Mouse (Mus musculus): ENCODE results near the gene Gsap.
A peak's percentile ranks its signal among the peaks of the same experiment; 100 is the strongest.

Gene Gsap

DNA sequence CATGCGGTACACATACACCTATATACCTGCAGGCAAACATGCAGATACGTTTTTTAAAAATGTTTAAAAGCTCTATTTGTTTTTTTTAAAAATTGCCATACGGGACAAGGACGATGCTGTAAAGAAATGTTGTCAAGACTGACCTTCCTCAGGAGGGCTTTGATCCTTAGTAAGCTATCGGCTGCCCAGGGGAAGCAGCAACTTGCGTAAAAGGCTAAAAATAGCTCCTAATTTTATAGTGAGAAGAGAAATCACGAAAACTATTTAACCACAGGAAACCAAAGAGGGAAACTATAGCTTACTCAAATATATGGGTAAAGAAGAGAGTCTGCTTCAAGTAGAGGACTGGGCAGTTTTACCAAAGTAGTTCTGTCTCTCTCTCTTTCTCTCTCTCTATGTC is 74.7 kb downstream of the Gsap start:
- DNase-seq (ENCODE audit: low read depth, low spot score): no peak

DNA sequence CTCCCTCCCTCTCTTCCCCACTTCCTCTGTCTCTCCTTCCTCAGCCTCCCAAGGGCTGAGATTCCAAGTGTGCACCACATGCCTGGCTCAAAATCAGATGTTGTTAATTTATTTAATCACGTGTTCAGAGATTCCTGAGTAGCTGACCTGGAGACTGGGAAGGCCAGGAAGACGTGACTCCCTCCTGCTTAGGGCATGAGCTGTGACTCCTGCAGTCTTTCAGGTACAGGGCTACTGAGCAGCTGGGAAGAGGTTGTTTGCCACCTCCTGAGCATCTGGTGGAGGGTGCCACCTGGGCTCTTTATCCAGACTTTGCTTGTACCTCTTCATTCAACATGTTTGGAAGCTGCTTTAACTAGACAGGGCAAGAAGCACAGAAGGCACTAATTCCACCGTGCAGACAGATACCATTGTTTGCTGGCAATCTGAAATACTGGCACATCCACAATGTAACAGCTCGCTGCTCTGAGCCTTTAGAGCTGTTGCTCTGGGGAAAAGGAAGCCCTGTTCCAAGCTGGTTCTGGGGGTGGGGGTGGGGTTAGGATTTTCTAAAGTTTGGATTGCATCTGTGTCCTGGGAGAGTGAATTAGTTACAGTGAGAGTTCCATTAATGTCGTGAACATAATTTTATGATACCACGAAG is 75.3 kb downstream of the Gsap start:
- DNase-seq (ENCODE audit: low read depth, low spot score): no peak

DNA sequence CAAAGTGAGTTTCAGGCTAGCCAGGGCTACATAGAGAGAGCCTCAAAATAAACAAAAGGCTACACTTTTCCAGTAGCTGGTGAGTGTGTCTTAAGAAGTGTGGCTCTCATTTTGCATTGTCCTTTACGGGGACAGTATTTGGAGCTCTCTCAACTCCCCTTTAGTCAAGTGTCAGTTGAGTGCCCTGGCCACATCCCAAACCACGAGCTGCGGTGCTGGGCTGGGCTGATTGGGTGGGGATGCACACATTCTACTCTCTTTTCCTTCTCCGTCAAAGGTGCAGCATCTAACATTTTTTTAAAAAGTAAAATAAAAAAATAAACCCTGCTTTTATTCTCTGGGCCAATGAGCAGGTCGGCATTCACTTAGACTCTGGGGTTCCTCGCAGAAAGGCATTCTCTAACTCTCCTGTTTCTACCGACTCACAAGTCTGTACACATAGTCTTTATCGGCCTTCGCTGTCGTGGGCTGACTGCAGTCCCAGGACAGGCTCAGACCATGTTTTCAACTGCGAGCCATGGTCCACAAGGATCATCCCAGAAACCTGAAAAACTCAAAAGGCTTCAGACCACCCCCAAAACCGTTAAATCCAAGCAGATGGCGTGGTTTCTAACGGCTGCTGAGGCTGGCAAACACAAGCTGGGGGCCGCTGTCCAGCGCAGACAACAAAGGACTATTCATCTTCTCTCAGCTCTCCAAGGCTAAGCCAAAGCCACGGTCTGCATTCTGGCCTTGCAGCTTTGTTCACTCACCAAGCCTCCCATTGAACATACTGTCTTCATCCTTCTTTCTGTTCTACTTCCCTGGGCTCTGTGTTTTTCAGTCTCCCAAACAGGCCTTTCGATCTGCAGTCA is 77.4 kb downstream of the Gsap start:
- DNase-seq (ENCODE audit: low read depth, low spot score): no peak

DNA sequence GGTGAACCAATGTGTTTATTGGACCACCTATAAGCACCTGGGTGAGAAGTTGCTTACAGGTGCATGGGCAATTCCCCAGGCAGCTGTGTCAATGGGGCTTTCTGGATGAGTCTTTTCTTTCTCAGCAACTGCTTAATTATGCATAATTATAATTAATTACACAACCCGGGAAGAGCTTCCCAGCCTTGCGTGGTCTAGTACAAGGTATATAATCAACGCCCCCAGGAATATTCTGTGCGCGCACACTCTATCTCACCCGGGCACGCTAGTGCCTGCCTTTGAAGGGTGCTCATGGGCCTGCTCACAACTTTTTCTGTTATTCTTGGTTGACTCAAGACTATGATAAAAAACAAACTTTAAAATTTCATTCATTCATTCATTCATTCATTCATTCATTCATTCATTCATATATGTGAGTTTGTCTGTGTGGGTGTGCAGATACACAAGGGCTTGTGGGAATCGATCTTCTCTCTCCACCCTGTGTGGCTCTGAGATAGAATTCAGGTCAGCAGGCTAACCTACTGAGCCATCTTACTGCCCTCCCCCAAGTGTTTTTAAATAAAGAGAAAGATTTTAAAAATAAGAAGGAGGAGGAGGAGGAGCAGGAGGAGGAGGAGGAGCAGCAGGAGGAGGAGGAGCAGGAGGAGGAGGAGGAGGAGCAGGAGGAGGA is 78.4 kb downstream of the Gsap start:
- no peak for DNase-seq (ENCODE audit: low read depth, low spot score)

DNA sequence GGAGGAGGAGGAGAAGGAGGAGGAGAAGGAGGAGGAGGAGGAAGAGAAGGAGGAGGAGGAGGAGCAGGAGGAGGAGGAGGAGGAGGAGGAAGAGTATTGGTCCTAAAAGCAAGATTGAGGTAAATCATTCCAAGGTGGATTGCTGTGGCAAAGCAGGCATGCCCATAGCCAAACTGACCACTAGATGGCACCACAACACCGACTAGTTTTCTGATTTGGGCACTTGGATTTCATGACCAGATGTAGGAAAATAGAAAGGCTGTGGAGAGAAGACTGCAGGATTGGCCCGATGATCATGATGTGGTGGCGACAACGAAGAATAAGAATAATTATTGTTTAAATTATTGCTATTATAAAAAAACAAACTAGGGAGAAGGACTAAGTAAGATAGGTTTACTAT is 79.0 kb downstream of the Gsap start:
- DNase-seq (ENCODE audit: low read depth, low spot score): peak; percentile 85

DNA sequence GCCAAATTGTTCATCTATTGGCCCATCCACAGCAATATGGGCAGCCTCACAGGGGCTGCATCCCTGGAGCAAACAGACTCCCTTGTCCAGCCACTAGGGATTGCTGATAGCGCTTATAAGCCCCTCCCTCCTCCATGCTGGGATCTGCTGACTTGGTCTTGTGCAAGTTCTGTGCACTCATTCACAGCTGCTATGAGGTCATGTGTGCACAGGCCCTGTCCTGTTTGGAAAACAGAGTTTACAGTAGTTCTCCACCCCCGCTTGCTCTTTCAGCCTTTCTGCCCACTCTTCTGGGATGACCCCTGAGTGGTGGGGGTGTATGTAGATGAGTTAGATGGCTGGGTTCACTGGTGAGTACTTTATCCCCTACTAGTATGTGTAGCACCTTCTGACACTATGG is 81.0 kb downstream of the Gsap start:
- peak; percentile 6 for DNase-seq (ENCODE audit: low read depth, low spot score)

DNA sequence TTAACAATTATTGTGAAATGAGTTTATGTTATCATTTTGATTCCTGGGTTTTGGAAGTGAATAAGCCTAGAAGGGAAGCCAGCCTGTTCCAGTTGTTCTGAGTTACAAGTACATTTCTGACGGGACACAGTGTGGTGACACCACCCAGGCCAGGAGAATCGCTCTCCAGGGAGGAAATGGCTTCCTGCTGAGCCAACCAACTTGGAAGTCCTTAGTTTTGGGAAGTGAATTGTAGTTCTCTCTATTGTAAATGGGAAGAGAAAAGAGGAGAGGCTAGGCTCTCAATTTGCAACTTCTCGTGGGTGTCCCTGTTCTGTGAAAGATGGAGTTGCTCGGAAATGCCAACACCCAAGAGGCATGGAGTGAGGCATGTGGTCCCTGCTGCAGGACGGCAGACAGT is 83.4 kb downstream of the Gsap start:
- DNase-seq (ENCODE audit: low read depth, low spot score): no peak

DNA sequence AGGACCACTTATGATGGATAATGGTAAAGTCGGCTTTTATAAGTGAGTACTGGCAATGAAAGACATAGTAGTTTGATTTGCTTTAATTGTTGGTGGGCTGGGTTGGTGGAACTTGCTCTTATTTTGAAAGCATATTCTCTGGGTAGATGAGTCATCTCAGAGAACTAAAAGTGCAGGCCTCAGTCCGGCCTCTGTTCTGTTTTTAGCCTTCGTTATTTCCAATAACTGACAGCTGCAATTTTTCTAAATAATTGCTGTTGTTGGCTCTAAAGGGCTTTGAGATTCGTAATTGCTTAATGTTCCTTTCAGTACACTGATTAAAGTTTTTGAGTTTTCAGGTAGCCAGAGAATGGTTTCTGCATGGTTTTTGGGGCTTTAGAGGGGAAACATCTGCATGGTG is 84.7 kb downstream of the Gsap start:
- DNase-seq (ENCODE audit: low read depth, low spot score): no peak

DNA sequence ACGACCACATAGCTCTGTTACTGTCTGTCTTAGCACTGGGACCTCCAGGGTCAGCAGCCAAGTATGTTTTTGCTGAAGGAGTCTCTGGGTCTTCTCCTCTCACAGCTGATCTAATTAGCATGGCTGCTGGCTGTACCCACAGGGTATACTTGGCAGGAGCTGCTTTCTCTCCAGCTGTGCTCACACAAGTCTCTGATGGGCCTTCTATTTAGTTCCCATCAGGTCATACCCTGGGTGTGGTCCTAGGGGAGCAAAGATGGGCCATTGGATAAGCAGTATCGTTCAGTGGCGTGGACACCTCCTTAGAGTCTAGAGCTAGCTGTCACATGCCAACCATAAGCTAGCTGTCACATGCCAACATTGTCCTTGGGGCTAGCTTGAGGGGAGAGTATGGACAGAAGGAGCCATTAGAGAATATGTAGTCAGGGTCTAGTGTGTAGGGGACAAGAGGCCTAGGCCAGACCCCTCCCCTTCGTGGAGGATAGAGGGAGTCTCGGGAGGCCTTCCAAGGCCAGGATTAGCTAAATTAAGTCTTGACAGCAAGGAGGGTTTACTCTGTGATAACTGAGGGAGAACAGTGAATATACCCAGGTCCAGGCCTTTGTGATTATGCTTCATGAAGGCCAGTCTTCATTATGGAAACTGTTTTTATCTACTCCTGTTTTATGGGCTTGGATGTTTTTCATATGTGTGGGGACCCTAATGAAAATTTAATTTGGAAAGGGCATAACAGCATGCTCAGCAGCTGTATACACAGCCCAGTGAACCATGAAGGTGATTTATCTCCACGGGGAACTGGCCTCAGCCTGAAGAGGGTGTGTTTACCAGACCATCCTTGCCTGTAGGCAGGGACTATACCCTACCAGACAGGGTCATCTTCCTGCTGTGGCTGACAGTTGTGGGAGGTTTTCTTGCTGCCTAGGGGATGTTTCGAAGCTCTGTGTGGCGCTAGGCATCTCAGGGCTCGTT is 85.6 kb downstream of the Gsap start:
- DNase-seq (ENCODE audit: low read depth, low spot score): no peak

DNA sequence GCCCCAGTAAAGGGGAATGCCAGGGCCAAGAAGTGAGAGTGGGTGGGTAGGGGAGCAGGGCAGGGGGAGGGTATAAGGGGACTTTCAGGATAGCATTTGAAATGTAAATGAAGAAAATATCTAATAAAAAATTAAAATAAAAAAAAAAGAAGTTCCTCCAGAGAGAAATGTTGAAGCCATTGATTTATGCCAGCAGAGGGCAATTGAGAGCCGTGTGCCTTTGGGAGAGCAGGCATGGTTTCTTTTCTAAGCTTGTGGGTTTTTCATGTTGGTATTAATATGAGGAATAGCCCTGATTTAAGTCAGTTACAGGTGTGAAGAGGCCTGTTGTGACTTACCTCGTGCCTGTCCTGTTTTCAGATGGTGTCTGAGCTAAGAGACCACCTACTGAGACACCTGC is 91.6 kb downstream of the Gsap start:
- peak; percentile 6 for DNase-seq (ENCODE audit: low read depth, low spot score)

DNA sequence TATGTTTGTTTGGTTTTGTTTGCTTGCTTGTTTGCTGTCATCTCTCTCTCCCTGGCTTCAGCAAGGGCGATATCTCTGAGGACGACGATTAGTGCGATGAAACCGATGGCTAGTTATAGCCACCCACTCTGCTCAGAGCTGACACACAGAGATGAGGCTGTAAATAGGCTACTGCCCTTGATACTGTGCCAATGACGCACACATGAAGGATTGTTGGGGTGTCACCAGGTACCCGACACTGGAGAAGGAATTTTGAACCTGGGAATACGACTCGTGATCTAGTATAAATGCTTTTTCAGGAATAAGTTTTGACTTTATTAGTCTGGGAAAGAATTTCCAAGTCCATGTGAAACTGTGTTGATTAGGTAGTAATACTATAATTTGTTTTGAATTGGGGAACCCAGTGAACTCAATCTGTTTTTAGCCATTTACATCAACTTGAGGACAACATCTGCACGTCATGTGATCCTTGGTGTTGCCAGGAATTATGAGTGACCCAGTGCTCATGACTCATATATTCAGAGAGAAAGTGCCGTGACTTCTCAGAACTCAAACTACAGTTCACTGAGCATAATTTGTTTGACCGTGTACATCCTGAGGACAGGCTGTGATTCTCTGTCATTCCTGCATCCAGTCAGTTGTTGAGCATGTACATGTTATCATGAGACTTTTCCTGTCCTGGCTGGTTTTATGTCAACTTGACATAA is 97.5 kb downstream of the Gsap start:
- no peak for DNase-seq (ENCODE audit: low read depth, low spot score)

DNA sequence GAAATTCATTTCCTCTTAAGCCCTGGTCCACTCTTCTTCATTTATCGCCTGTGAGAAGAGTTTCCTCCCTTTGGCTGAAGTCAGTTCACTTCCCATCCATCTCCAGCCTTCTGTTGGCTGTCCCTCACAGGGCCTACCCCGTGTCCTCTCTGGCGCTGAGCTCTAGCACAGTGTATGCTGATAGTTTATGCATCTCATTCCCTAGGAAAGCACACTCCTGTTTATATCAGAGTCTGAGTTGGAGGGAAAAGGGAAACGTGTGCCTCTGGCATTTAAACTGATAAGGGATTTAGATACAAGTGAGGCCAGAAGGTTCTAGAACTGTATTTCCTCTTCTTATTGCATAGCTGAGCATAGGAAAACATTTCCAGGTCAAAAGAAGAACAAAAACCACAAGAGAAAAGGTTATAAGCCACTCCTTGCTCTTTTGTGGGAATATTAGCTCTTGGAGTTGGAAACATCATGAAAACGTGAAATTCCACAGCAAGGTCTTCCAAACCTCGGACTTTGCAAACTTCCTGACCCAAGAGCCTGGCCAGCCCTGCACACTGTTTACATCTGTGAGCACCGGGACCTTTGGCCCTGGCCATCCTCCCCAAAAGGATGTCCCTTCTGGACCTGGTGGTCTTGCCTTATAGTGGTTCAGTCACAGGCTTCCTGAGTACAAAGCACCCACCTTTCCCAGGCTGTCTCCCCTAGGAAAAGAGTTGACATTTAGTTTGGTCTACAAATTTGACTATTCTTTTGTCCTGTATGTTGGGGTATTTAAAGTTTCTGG is 102.8 kb downstream of the Gsap start:
- no peak for DNase-seq (ENCODE audit: low read depth, low spot score)

DNA sequence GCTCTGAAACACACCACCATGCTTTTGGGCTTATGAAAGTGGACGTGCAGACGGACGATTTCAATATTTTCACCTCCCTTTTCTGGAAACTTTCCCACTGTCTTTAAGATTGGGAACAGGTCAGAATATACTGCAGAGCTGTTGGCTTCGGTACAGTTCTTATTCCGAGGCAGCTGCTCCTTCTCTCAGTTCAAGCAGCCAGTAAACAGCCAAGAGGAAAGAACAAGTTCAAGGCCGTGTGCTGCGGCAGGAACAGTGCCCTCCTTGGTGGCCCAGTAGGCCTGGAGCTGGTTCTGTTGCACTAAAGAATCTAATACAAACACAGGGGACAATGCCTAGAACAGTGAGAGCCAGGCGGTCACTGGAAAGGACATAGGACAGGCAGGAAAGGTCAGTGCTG is 104.5 kb downstream of the Gsap start:
- no peak for DNase-seq (ENCODE audit: low read depth, low spot score)

DNA sequence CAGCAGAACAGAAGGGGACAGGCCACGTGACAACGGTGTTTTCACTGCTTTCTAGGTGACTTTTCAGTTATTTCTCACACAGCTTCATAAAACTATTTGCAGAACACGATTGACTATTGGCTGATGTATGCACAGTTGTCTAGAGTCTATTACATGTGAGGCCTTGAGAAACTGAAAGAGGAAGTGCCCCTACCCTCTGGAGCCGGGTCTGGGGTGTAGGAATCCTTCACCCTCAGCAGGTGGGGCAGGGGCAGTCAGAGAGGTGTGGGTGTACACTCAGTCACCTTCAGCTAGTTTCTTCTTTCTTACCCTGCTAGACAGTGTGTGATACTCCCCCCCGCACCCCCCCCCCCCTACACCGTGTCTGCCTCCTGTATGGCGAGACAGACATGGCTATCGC is 109.6 kb downstream of the Gsap start:
- no peak for DNase-seq (ENCODE audit: low read depth, low spot score)

DNA sequence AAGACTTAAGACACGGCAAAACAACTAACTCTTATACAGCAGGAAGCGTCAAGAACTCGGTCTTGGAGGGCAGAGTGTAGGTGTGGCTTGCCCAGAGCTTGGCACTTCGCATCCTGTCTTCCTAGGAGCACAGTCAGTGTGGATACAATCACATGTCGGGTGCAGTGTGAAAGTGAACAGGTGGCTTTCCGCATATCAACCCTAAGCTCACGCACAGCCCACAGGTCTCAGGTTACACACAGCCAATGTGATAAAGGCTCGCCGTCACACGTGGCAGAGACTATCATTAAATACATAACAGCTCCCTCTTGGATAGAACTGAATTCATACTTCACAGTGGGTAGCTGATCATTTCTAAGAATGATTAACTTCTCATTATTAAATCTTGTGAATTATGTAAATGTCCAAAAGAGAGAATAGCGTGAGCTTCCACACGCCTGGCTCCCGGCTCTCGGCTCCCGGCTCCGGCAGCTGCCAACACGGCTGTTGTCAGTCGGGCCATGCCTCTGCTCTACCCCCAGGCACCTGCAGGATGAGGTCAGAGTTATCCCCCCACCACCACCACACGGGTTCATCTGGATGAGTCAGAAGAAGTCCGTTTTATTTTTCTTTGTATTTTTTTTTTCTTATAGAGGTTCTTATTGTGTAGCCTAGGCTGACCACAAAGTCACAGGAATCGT is 113.2 kb downstream of the Gsap start:
- no peak for DNase-seq (ENCODE audit: low read depth, low spot score)

DNA sequence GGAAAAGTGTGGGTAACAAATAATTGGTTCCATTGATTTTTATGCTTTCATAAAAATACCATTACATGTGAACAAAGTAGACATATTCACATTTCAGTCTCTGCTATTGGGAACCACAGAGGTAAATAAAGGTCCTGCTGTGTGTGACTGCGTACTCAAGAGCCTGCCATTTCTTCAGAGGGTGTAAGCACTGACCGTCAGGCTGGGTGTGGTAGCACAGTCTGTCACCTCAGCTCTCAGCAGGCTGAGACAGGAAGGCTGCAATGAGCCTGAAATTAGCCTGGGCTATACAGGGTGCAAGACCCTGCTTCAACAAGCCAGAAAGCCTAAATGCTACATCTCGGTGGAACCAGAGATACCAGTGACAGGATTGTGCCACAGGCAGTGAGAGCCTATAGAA is 114.0 kb downstream of the Gsap start:
- DNase-seq (ENCODE audit: low read depth, low spot score): no peak

DNA sequence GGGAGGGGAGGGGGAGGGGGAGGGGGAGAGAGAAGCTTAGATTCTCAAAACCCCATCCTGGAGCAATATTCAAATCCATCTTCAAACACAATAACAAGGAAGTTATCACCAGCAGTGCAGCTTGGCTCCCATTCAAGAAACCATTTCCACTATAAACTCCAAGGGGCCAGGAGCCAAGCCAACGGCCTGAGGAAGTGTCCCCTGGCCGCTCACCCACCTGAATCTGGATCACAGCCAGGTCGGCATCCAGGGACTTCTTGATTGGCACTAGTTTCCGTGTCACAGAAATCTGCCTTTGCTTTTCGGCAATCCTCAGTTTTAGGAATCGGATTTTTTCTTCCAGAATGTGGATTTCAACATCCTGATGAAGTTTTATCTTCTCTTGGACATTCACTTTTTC is 115.0 kb downstream of the Gsap start:
- no peak for DNase-seq (ENCODE audit: low read depth, low spot score)

DNA sequence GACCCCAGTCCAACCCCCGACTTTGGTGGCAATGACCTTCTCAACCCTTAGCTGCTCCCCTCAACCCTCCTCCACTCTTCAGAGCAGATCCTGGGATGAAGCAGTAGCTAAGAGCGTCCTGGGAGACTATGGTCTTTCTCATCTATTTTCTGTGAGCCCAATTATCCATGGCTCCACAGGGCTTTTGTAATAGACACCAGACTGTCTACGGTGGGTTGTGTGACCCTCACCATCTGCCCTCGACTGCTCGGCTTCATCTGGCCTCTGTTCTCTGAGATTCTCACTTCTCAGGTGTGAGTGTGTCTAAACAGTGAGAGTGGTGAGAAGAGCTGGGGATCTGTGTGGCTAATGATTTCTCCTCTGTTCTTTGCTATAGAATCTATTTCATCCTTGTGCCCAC is 121.1 kb downstream of the Gsap start:
- DNase-seq (ENCODE audit: low read depth, low spot score): no peak

DNA sequence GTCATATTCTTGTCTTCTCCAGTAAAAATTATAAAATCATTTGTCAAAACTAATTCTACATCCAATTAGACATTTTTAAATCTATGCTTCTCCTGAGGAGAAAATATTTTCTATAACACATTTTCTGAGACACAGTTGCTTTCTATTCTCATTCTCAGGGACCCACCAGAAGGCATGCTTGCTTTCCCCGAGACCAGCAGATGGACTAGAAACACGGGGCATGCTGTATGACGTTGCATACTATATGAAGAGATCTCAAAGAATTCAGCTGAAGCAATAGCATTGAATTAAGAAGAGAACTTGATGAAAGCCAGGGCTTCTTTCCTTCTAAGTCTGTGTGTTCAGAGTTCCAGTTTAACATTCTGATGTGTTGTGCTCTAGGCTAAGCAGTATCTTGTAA is 128.6 kb downstream of the Gsap start:
- no peak for DNase-seq (ENCODE audit: low read depth, low spot score)

DNA sequence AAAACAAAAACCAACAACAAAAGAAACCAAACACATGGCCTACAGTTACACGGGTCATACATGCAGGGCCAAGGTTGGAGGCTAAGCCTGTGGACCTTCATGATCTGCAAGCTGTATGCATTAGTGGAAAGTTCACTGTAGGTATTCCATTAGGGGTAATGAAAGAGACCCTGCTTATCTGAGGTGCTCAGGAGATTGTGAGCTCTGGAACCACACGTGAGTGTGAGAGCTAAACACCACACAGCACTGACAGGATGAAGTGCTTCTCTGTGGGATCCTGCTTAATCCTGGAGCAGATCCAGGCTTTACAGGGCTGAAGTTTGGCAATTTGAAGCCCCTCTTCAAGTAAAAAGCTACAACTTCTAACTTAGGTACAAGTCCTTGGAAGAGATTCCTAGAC is 134.1 kb downstream of the Gsap start:
- no peak for DNase-seq (ENCODE audit: low read depth, low spot score)
